Mouse (Mus musculus): ENCODE data around the gene Adam12.

The Adam12 gene

GRCm38 (mm10) chr7:134224741-134225612 is 7.0 kb downstream of the Adam12 start:
- DNase-seq (ENCODE audit: low spot score in 2 of 2), result peak in 1 of 2 experiments; percentile 38

GRCm38 (mm10) chr7:134224421-134224740 is 7.6 kb downstream of the Adam12 start:
- no peak for DNase-seq (ENCODE audit: low spot score in 2 of 2)

- peak; percentile 51 to 72 for DNase-seq (ENCODE audit: low spot score in 2 of 2)
Observed at GRCm38 (mm10) chr7:134223444-134224161, 8.3 kb downstream of the Adam12 start.

GRCm38 (mm10) chr7:134207956-134208355 is 24.0 kb downstream of the Adam12 start:
- DNase-seq (ENCODE audit: low spot score in 2 of 2), result peak; percentile 37 to 44

GRCm38 (mm10) chr7:134193089-134193488 is 38.9 kb downstream of the Adam12 start:
- DNase-seq (ENCODE audit: low spot score in 2 of 2), result no peak

- DNase-seq (ENCODE audit: low spot score in 2 of 2), result no peak
Observed at GRCm38 (mm10) chr7:134190101-134190500, 41.8 kb downstream of the Adam12 start.

- no peak for DNase-seq (ENCODE audit: low spot score in 2 of 2)
Observed at GRCm38 (mm10) chr7:134188565-134188964, 43.4 kb downstream of the Adam12 start.

- DNase-seq (ENCODE audit: low spot score in 2 of 2), result no peak
Observed at GRCm38 (mm10) chr7:134187946-134188345, 44.0 kb downstream of the Adam12 start.

GRCm38 (mm10) chr7:134186497-134186896 is 45.4 kb downstream of the Adam12 start:
- no peak for DNase-seq (ENCODE audit: low spot score in 2 of 2)

GRCm38 (mm10) chr7:134185751-134186150 is 46.2 kb downstream of the Adam12 start:
- no peak for DNase-seq (ENCODE audit: low spot score in 2 of 2)

- no peak for DNase-seq (ENCODE audit: low spot score in 2 of 2)
Observed at GRCm38 (mm10) chr7:134181717-134182116, 50.2 kb downstream of the Adam12 start.

GRCm38 (mm10) chr7:134181056-134181455 is 50.9 kb downstream of the Adam12 start:
- no peak for DNase-seq (ENCODE audit: low spot score in 2 of 2)

- no peak for DNase-seq (ENCODE audit: low spot score in 2 of 2)
Observed at GRCm38 (mm10) chr7:134177051-134177450, 54.9 kb downstream of the Adam12 start.

GRCm38 (mm10) chr7:134175201-134175600 is 56.7 kb downstream of the Adam12 start:
- no peak for DNase-seq (ENCODE audit: low spot score in 2 of 2)

GRCm38 (mm10) chr7:134173442-134174090 is 58.4 kb downstream of the Adam12 start:
- DNase-seq (ENCODE audit: low spot score in 2 of 2), result no peak

- DNase-seq (ENCODE audit: low spot score in 2 of 2), result no peak
Observed at GRCm38 (mm10) chr7:134170180-134170910, 61.6 kb downstream of the Adam12 start.

- no peak for DNase-seq (ENCODE audit: low spot score in 2 of 2)
Observed at GRCm38 (mm10) chr7:134169780-134170179, 62.2 kb downstream of the Adam12 start.

GRCm38 (mm10) chr7:134167586-134167985 is 64.4 kb downstream of the Adam12 start:
- DNase-seq (ENCODE audit: low spot score in 2 of 2), result no peak

GRCm38 (mm10) chr7:134163751-134164150 is 68.2 kb downstream of the Adam12 start:
- DNase-seq (ENCODE audit: low spot score in 2 of 2), result no peak

- DNase-seq (ENCODE audit: low spot score in 2 of 2), result no peak
Observed at GRCm38 (mm10) chr7:134162886-134163285, 69.1 kb downstream of the Adam12 start.

GRCm38 (mm10) chr7:134159608-134160007 is 72.3 kb downstream of the Adam12 start:
- no peak for DNase-seq (ENCODE audit: low spot score in 2 of 2)

- DNase-seq (ENCODE audit: low spot score in 2 of 2), result no peak
Observed at GRCm38 (mm10) chr7:134151330-134151729, 80.6 kb downstream of the Adam12 start.
